Mouse (Mus musculus) lung, postnatal 0 days (tissue): ENCODE data around the gene Ypel3. TPM values are rescaled to one million over a fixed set of nuclear protein-coding genes. Genes with fewer than 3 reads are reported as not detected.

ENCODE experiments used
- ATAC-seq: fragments of 200-750 bp; cut with Nextera tagmentation; 2 replicates; pipeline ENCODE4 v1.8.0; 2017; ENCODE audit warnings: moderate library complexity
- DNase-seq: peaks from one replicate; pipeline ENCODE4 v3.0.0-alpha.2; 2016; ENCODE audit warnings: low spot score
- H3K27ac ChIP-seq: fragments of 300-500 bp; sonication (generic); 2 replicates; pipeline ENCODE4 v1.5.1; 2014; ENCODE audit warnings: antibody characterized with exemption, mild to moderate bottlenecking, low read length, mixed read lengths
- H3K27me3 ChIP-seq: fragments of 300-500 bp; sonication (generic); replicated peaks from 2 replicates; pipeline ENCODE4 v1.6.1; 2014; ENCODE audit warnings: low read length, mixed read lengths; ENCODE audit not compliant: insufficient read depth
- H3K36me3 ChIP-seq: fragments of 300-500 bp; sonication (generic); 2 replicates; pipeline ENCODE4 v1.6.1; 2014; ENCODE audit warnings: low read length, mixed read lengths; ENCODE audit not compliant: insufficient read depth
- H3K4me1 ChIP-seq: fragments of 300-500 bp; sonication (generic); 2 replicates; pipeline ENCODE4 v1.6.1; 2014; ENCODE audit warnings: antibody characterized with exemption, low read depth, low read length, mixed read lengths; ENCODE audit not compliant: insufficient read depth
- H3K4me2 ChIP-seq: fragments of 300-500 bp; sonication (generic); replicated peaks from 2 replicates; pipeline ENCODE4 v1.6.1; 2014; ENCODE audit warnings: low read depth, mild to moderate bottlenecking, low read length, moderate library complexity, mixed read lengths
- H3K4me3 ChIP-seq: fragments of 300-500 bp; sonication (generic); 2 replicates; pipeline ENCODE4 v1.5.1; 2014; ENCODE audit warnings: low read depth, low read length
- H3K9ac ChIP-seq: fragments of 300-500 bp; sonication (generic); replicated peaks from 2 replicates; pipeline ENCODE4 v1.6.1; 2014; ENCODE audit warnings: low read depth, mild to moderate bottlenecking
- H3K9me3 ChIP-seq: fragments of 300-500 bp; sonication (generic); 2 replicates; pipeline ENCODE4 v1.6.1; 2016; ENCODE audit warnings: low read length, mixed read lengths
- CTCF ChIP-seq: IDR thresholded peaks from 2 replicates; pipeline ENCODE4 v1.5.1; 2016; ENCODE audit warnings: antibody characterized with exemption, mild to moderate bottlenecking
- EP300 ChIP-seq: IDR thresholded peaks from 2 replicates; pipeline ENCODE4 v1.6.1; 2016; ENCODE audit warnings: antibody characterized with exemption, mild to moderate bottlenecking, control low read depth
- WGBS: fragments of 180-500 bp; shearing (Covaris S2); extraction: QIAGEN DNeasy Blood & Tissue Kit; methylation state at CpG from one replicate; pipeline ENCODE4 v1.1.7; 2014; 5-methylcytosine and 5-hydroxymethylcytosine counted together
- polyA plus RNA-seq: library from polyadenylated mRNA; unstranded; fragments of >200 nt; fragmentation: Nextera tagmentation; extraction: Ambion mirVana; gene quantifications from 2 replicates; pipeline ENCODE4 v1.2.1, GENCODE M21; 2015

Ypel3 gene
- polyA plus RNA-seq, 1 experiment from 2014 or later = 340 TPM

DNA sequence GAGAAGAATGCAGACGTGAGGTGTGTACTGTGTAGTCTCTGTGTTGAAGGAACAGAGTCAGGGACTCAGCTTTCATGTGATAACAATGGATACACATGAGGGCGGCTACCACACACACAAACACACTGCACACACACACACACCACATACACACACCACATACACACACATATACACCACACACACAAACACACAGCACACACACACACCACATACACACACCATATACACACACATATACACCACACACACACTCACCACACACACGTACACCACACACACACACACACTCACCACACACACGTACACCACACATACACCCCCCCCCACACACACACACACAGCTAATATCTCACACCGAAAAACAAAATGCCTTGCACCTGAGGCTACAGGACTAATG, 35.3 kb upstream of the Ypel3 start:
- no peaks in the 10 kb centered on the region for H3K9me3 ChIP-seq
- H3K4me2 ChIP-seq = no peak overlapping the region
- no peak overlapping the region for H3K4me3 ChIP-seq
- no peaks in the 10 kb centered on the region for H3K27me3 ChIP-seq
- DNase-seq = no peak
- 84% methylated on average over 5 of the region's 5 CpGs for WGBS
- H3K9ac ChIP-seq = no peak overlapping the region
- no peaks in the 10 kb centered on the region for H3K36me3 ChIP-seq
- ATAC-seq = no peak
- no peak overlapping the region for H3K27ac ChIP-seq
- TF ChIP-seq EP300 = no peak
- no peak for TF ChIP-seq CTCF
- no peaks in the 10 kb centered on the region for H3K4me1 ChIP-seq

DNA sequence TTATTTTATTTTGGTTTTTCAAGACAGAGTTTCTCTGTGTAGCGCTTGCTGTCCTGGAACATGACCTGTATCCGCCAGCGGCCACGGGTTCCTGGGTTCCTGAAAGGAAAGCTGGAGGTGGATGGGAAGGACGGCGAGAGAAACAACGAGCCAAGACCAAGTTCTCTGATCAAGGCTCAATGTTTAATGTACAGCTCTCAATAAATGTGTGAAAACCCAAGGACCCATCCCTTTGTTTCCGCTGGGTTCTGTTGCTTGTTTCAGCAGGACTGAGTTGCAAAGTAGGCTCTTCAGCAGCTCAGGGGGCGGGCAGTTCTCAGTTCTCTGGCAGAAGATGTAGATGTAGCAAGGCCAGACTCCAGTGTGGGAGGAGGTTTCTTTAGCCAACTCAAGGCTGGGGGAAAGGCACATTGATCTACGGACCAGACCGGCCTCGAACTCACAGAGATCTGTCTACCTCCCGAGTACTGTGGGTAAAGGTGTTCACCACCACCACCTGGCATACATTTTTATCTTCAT, 34.7 kb upstream of the Ypel3 start:
- no peak overlapping the region for H3K9ac ChIP-seq
- no peaks in the 10 kb centered on the region for H3K27me3 ChIP-seq
- no peak overlapping the region for H3K4me2 ChIP-seq
- DNase-seq = no peak
- H3K27ac ChIP-seq = no peak overlapping the region
- H3K9me3 ChIP-seq = no peaks in the 10 kb centered on the region
- H3K4me3 ChIP-seq = no peak overlapping the region
- H3K36me3 ChIP-seq = no peaks in the 10 kb centered on the region
- H3K4me1 ChIP-seq = no peaks in the 10 kb centered on the region
- 88% methylated on average over 13 of the region's 13 CpGs for WGBS
- no peak for ATAC-seq
- TF ChIP-seq EP300 (no peak), CTCF (no peak)

DNA sequence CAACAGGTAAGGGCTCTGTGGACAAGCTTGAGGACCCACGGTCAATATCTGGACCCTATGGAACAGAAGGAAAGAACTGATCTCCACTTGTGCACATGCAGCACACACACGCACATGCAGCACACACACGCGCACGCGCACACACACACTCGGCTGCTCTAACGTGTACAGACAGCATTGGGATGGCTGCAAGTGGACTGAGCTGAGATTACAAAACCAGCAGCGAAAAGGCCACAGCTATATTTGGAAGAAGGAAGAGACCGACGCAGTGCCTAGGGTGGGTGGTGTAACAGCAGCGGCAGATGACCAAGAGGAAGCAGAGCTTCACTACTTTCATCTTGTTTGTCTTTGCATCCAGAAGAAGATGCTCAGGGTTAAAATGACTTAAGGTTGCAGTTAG, 30.7 kb upstream of the Ypel3 start:
- H3K4me3 ChIP-seq = no peak overlapping the region
- H3K36me3 ChIP-seq = no peaks in the 10 kb centered on the region
- DNase-seq = peak; percentile 62
- TF ChIP-seq EP300 (no peak), CTCF (no peak)
- WGBS = 77% methylated on average over 12 of the region's 12 CpGs
- no peak overlapping the region for H3K4me2 ChIP-seq
- ATAC-seq = peak; percentile 62
- H3K9ac ChIP-seq = no peak overlapping the region
- no peak overlapping the region for H3K27ac ChIP-seq
- H3K9me3 ChIP-seq = no peaks in the 10 kb centered on the region
- no peaks in the 10 kb centered on the region for H3K27me3 ChIP-seq
- H3K4me1 ChIP-seq = no peaks in the 10 kb centered on the region

DNA sequence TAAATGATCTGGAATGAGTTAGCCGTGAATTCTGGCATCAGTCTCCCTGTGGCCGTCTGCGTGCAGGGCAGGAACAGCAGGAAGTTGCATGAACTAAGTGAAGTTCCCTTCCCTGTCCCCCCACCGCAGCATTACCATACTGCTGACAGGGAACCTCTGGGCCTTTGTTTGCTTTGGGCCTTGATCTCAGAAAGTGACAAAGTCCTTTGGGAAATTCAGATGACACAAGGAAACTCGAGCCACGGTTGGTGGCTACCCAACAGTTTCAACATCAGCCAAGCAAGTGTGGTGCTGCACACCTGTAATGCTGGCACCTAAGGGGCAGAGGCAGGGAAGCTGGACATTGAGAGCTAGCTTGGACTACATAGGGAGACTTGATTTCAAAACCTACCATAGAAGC, 30.0 kb upstream of the Ypel3 start:
- H3K36me3 ChIP-seq = no peaks in the 10 kb centered on the region
- no peak for DNase-seq
- ATAC-seq = peak; percentile 70
- no peaks in the 10 kb centered on the region for H3K9me3 ChIP-seq
- no peak overlapping the region for H3K4me3 ChIP-seq
- no peaks in the 10 kb centered on the region for H3K27me3 ChIP-seq
- no peak overlapping the region for H3K27ac ChIP-seq
- no peaks in the 10 kb centered on the region for H3K4me1 ChIP-seq
- H3K4me2 ChIP-seq = no peak overlapping the region
- 16% methylated on average over 6 of the region's 6 CpGs for WGBS
- no peak overlapping the region for H3K9ac ChIP-seq
- TF ChIP-seq EP300 = no peak

DNA sequence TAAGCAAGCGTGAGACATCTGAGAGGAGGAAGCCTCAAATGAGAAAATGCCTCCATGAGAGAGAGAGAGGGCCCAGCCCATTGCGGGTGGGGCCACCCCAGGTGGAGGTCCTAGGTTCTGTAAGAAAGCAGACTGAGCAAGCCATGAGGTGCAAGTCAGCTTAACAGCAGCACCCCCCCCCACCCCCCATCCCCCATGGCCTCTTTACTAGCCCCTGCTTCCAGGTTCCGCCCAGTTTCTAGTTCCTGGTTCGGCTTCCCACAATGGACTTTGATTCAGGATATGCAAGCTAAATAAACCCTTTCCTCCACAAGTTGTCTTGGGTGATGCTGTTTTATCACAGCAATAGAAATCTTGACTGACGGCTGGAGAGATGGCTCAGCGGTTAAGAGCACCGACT, 27.9 kb upstream of the Ypel3 start:
- Histone ChIP-seq H3K4me3 (no peak overlapping the region), H3K27me3 (no peaks in the 10 kb centered on the region), H3K4me1 (no peaks in the 10 kb centered on the region), H3K9me3 (no peaks in the 10 kb centered on the region), H3K27ac (no peak overlapping the region), H3K9ac (no peak overlapping the region), H3K4me2 (no peak overlapping the region), H3K36me3 (no peaks in the 10 kb centered on the region)
- no peak for ATAC-seq
- TF ChIP-seq CTCF (no peak), EP300 (no peak)
- 54% methylated on average over 7 of the region's 7 CpGs for WGBS
- DNase-seq = no peak

DNA sequence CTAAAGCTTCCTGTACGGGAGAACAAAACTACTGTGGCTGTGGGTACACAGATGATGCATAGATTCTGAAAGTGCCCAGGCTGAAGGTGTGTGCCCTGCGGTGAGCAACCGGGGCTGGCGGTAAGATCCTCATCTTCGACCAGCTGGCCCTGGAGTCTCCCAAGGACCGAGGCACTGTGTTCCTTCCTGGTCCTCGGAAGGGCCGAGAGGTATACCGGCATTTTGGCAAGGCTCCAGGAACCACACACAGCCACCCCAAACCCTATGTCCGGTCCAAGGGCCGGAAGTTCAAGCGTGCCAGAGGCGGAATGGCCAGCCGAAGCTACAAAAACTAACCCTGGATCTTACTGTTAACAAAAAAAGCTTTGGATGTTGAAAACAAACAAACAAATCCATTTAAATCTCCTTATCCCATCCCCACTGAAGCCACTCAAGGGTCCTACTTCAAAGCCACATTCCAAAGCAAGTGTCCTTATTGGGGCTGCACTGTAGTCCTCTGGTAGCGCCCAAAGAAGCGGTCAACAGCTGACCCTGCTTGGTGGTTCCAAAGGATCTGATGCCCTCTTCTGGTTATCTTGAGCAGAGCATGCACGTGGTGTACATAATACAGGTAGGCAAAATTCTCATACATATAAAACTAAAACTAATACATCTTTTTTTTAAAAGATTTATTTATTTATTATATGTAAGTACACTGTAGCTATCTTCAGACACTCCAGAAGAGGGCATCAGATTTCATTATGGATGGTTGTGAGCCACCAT, 27.0 kb upstream of the Ypel3 start:
- WGBS = 78% methylated on average over 17 of the region's 17 CpGs
- Histone ChIP-seq H3K4me2 (no peak overlapping the region), H3K4me1 (no peaks in the 10 kb centered on the region), H3K9ac (no peak overlapping the region), H3K27ac (no peak overlapping the region), H3K27me3 (no peaks in the 10 kb centered on the region), H3K9me3 (no peaks in the 10 kb centered on the region), H3K4me3 (no peak overlapping the region), H3K36me3 (no peaks in the 10 kb centered on the region)
- peak; percentile 30; the same call in 1 of the 2 replicates for TF ChIP-seq CTCF
- no peak for TF ChIP-seq EP300
- no peak for ATAC-seq
- DNase-seq = no peak
